Mouse (Mus musculus) frontal cortex, adult (tissue): ENCODE measurements around the gene Mut.

Source experiments
- ATAC-seq: cut with Nextera tagmentation; 2 replicates; pipeline ENCODE4 v1.9.2; 2017; ENCODE audit warnings: mild to moderate bottlenecking, moderate library complexity, mixed read lengths; ENCODE audit not compliant: low TSS enrichment

Mut gene

GRCm38 (mm10) chr17:40934420-40935231, at the start of gene Mut, which contains the start of gene Cenpq:
Mut (plus strand) TSS chr17:40934685.
Cenpq (minus strand) TSS chr17:40935047.
- peak; percentile 99 for ATAC-seq

- ATAC-seq, result no peak
These were observed 49.3 kb upstream of the Mut start for GRCm38 (mm10) chr17:40885155-40885554.

- ATAC-seq, result no peak
These were observed 46.5 kb upstream of the Mut start for GRCm38 (mm10) chr17:40887849-40888536.

GRCm38 (mm10) chr17:40896863-40897262, 37.6 kb upstream of the Mut start:
- ATAC-seq, result peak; percentile 55; the same call in 1 of the 2 replicates

GRCm38 (mm10) chr17:40899783-40900363, 34.6 kb upstream of the Mut start:
- ATAC-seq, result no peak

DNA sequence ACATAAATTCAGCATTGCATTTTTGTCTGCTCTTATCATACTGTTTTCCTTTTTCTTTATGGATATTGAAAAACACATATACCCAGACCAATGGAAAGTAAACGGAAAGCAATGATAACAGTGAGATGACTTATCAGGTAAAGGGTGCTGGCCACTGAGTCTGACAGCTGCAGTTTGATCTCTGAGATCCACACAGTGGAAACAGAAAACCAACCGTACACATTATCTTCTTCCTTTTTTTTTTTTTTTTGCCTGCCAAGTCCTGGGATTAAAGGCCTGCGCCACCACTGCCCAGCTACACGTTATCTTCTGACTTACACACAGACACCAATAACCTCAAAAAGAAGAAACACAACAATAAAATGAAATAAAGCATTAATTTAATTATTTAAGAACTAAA, 31.1 kb upstream of the Mut start:
- ATAC-seq, result no peak

GRCm38 (mm10) chr17:40904056-40904597, 30.4 kb upstream of the Mut start:
- ATAC-seq, result no peak

- ATAC-seq, result no peak
These were observed 29.7 kb upstream of the Mut start for GRCm38 (mm10) chr17:40904721-40905154.

- ATAC-seq, result no peak
These were observed 20.2 kb upstream of the Mut start, which contains the start of gene Glyatl3 for GRCm38 (mm10) chr17:40914250-40914649. Glyatl3 (minus strand) TSS chr17:40914350.

DNA sequence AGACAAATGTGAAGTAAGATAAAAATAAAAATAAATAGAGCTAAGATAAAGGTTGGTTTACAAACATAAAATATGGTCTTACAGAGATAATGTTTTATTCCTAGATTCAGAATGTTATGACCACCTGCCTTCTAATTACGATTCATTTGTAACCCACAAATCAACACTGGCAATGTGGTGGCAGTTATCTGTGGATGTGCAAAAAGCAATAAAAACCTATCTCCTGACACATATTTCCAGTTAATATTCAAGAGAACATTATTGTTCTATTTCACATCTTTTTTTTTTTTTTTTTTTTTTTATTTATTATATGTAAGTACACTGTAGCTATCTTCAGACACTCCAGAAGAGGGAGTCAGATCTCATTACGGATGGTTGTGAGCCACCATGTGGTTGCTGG, 19.0 kb upstream of the Mut start:
- no peak for ATAC-seq

DNA sequence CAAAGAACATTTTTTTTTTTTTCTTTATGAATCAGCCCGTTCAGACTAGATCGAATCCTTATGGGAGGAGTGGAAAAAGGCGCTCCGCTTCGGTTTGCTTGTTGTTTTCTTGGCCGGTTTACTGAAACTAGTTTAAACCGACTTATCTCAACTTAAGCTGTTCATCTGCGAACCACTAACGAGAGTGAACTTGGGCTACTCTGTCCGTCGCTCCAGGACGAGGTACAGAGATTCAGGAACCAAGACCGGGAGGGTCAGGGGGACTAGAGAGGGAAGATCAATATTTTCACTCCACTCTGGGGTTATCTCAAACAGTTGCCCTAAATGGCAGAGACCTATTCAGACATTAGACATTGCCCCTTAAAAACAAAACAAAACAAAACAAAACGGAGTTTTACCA, 500 bp upstream of the Mut start:
- ATAC-seq, result peak; percentile 7; the same call in 1 of the 2 replicates

DNA sequence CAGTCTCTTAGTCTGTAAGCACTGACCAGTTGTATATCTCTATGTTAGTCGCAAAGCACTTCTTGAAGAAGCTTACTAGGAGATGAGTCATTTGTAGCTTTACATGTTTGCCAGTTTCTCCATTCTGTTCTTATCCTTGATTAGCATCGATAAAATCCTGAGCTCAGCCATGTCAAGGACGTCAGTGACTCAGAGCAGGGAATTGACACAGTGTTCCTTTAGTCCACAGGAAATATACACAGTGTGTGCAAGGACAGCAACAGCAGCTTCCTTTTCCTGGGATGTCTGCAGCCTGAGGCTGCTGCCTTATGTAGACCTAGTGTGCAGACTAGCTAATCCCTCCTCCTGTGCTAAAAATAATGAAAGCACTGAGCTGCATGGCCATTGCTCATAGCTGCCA, 14.0 kb downstream of the Mut start:
- no peak for ATAC-seq

DNA sequence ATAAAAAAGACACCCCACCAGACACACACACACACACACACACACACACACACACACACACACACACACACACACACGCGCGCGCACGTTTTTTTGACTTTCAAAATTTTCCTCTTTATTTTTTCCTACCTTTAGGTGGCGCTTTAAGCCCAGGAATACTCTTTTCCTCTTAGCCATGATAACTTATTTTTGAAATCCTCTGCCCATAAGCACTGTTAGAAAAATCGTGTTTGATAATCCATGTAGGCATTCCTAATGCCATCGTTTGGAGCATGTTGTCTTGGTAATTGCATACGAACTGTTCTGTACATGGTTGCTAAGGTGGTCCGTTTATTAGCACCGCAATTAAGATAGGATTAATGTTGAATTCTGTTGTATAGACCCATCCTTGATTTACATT, 43.4 kb downstream of the Mut start:
- ATAC-seq, result no peak

DNA sequence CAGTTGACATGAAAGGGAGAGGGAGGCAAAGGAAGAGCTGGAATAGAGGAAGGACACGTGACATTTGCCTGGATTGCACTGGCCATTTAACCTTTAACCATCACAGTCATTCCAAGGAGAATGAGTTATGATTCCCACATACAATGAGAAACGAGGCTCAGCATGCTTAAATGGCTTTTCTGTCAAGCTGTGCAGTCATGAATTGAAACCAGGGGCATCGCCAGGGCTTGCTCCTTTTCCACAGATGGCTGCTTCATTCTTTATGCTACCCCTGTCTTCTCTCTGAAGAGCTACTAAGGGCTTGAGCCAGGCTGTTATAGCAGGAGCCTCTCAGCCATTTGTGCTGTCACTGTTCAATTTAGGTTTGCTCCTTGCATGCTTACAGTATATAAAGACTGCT, 57.6 kb downstream of the Mut start:
- ATAC-seq, result no peak
